Mouse (Mus musculus) heart, postnatal 4 days (tissue): ENCODE data around the gene Syne1. TPM values are rescaled to one million over a fixed set of nuclear protein-coding genes. Genes with fewer than 3 reads are reported as not detected.

Experiments
- DNase-seq: peaks from one replicate; pipeline ENCODE4 v3.0.0; 2021
- total RNA-seq, 2 experiments: library from RNA; stranded (reverse); gene quantifications; 2 replicates each; pipeline ENCODE4 v1.2.3; 2021

Syne1 gene
- total RNA-seq, 2 experiments from 2014 or later: 84.4 to 84.6 TPM

DNA sequence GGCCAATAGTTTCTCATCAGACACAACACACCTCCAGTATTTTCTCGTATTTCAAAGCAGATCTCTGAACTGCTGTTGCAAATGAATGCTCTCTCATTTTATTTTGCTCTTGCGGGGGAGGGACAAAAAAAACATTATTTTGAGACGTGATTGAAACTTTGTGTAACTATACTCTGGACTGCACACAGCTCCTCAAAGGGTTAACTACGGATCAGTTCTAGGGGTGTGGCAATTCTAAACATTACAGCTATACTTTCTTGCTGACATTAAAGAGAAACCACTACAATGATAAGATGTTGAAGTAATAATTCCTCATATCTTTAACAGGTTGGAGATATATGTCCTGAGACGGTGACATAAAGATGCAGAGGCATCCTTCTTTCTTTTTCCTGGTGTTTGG lies 356.0 kb downstream of the Syne1 start:
- DNase-seq: no peak

DNA sequence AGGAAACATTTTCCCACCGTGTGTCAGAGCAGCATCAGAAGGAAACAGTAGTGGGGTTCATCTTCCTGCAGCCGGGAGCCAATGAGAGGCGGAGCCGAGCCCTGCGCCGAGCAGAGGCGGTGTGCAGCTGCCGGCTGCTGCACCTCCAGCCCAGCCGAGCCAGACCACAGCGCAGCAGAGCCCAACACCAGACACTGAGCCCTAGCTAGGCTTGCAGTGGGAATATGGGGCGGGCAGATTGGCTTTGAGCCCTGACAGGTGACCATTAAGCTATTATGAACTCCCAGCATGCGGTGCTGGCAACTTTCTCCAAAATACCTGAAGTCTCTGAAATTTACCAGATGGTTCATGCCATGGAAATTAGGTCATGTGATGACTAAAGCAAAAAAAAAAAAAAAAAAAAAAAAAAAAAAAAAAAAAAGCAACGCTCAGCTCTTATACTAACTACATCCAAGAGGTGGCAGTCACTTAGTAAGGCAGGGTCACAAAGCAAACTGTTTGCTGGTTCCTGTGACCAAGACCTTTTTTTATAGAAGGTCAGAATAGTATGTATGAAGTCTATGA lies 356.5 kb downstream of the Syne1 start:
- peak; percentile 72 for DNase-seq

DNA sequence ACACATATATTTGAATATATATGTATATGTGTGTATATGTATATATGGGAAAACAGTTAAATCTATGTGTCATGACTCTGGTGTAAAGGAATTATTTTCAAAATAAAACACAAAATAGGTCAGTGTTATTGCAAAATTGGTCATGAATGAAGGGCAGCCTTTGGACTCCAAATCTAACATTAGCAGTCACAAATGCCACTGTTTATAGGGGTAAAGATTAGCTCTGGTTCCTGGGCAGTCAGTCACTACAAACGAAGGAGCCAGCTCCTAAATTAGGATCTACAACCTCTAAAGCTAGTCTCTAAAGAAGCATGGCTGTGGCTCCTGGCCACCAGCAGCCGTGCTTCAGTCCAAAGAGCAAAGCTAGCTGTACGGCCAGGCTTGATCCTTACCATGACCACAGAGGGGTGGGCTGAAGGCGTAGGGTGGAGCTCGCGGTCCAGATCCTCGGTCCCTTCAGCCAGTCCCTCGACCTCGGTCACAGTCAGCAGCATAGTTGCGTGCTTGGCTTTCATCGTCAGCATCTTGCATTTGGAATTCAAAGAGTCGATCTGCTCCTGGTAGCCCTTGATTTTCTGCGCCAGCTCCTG lies 357.1 kb downstream of the Syne1 start:
- no peak for DNase-seq

DNA sequence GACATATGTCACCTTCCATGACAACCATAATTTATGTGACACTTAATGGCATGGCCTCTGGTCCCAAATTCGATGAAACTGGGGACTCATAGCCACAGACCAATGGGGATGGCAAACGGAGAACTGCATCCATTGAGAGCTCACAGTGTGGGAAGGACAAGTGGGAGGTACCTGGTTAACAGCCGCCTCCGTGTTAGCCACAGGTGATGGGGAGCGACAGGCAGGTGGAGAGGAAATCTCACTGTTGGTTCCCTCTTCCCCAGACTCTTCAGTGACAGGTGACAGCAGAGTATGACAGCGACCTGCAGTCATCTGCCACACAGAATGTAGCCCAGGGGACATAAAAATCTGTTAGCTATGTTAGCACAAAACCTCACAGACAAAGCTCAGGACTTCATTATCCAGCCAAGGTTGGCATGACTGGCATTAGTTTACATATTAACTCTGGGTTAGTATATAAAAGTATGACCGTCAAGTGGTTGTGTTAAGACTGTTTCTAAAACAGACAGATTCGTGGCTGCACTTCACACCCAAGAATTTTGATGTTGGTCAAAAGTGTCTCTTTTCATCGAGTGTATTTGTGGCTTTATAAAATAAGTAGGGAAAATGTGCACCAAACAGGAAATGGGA lies 358.3 kb downstream of the Syne1 start:
- DNase-seq: no peak

DNA sequence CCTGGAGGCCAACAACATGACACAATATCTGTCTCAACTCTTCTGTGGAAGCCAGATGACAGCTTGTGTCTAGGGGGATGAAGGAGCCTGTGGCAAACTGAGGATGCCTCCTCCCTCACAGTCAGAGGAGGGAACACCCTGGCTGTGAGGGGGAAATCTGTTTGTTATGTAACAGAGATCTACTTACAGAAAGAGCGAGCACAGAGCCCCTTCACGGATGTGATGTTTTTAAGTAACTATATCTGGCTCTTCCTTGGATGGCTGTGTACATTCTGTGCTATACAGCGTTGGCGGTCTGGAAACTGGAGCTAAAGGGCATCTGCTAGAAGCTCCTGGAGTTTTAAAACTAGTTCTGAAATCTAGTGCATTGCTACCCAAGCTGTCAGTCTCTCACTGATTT lies 360.5 kb downstream of the Syne1 start:
- DNase-seq: no peak

DNA sequence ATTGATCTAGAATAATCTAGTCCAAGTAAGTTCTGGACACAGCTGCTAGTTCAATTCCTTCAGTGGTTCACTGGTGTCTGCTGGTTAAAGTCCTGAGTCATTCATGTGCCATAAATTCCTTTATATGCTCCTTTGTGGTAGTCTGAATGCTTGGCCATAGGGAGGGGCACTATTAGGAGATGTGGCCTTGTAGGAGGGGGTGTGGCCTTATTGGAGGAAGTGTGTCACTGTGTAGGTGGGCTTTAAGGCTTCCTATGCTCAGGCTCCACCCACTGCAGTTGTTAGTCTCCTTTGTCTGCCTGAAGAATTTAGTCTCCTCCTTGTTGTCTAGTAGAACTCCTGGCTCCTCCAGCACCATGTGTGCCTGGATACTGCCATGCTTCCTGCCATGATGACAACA lies 362.4 kb downstream of the Syne1 start:
- no peak for DNase-seq

- no peak for DNase-seq
These were observed 365.9 kb downstream of the Syne1 start for GRCm38 (mm10) chr10:5185156-5186083.

- no peak for DNase-seq
These were observed 369.5 kb downstream of the Syne1 start for GRCm38 (mm10) chr10:5181771-5182176.

- DNase-seq: no peak
These were observed 371.4 kb downstream of the Syne1 start for GRCm38 (mm10) chr10:5179891-5180290.

GRCm38 (mm10) chr10:5177446-5178015 lies 373.8 kb downstream of the Syne1 start:
- DNase-seq: no peak

GRCm38 (mm10) chr10:5176371-5176770 lies 374.9 kb downstream of the Syne1 start:
- no peak for DNase-seq

DNA sequence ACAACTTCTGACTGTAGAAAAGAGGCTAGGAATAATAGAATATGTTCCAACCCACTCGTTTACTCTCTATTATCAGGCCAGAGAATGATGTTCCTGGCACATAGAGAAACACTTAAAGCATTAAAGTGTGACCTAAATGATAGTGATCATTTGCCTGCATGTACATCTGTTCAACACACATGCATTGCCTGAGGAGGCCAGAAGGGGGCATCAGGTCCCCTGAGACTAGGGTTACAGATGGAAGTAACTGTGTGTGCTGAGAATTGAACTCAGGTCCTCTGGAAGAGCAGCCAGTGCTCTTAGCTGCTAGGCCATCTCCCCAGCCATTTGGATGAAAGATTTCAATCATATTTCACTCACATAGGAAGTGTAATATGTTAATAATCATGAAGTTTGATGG lies 380.9 kb downstream of the Syne1 start:
- no peak for DNase-seq

GRCm38 (mm10) chr10:5167481-5167880 lies 383.8 kb downstream of the Syne1 start:
- no peak for DNase-seq

DNA sequence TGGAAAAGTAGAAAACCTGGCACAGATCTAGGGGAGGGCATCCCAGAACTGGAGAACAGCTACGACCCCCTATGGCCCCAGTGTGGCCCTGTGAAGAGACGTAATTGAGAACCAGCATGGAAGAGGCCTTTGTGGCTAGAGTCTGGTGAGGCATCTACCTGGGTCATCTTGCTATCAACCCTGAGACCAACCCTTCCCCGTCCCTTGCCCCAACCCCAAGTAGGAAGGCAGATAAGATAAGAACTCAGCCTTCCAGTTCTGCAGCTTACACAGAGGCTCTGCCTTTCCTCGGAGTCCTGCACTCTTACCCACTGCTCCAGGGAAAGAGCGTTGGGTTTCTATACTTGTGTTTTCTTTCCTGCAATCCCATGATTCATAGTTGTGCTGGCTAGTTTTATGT lies 385.8 kb downstream of the Syne1 start:
- DNase-seq: no peak

- DNase-seq: no peak
These were observed 387.5 kb downstream of the Syne1 start for GRCm38 (mm10) chr10:5163770-5164169.

DNA sequence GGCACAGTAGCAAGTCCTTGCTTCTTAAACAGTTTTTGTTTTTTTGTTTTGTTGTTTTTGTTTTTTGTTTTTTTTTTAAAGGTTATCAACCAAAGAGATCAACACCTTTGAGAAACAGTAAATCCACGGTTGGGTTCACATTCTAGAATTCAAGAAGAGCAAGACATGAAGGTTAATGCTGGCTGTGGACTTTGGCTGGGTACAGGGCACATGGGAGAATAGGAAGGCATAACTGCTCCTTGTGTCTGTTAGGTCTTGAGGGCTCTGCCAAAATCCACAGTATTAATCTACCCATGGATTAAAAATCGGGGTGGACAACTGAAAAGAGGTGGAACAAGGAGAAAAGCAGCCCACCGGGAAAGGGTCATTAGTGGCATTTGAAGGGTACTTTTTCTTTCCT lies 388.0 kb downstream of the Syne1 start:
- DNase-seq: no peak

GRCm38 (mm10) chr10:5161394-5161872 lies 389.8 kb downstream of the Syne1 start:
- DNase-seq: peak; percentile 62

GRCm38 (mm10) chr10:5159679-5160078 lies 391.6 kb downstream of the Syne1 start:
- no peak for DNase-seq

DNA sequence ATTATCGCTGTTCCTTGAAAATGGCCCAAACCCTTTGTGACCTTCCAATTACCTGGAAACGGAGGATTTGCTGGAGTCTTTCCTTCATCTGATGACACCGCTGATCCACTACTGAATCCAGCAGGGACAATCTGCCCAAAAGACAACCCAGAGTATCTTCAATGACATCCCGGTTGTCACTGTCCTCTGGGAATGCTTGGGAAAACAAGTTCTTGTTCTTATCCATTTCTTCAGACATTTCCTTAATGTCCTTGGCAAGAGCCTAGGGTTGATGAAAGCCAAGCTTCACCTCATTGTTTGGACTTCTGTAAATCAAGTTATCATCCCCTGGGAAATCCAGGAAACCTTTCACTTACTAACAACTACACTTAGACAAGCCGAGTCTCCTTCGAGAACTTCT lies 398.2 kb downstream of the Syne1 start:
- DNase-seq: no peak

- no peak for DNase-seq
These were observed 409.8 kb downstream of the Syne1 start for GRCm38 (mm10) chr10:5141471-5141870.

DNA sequence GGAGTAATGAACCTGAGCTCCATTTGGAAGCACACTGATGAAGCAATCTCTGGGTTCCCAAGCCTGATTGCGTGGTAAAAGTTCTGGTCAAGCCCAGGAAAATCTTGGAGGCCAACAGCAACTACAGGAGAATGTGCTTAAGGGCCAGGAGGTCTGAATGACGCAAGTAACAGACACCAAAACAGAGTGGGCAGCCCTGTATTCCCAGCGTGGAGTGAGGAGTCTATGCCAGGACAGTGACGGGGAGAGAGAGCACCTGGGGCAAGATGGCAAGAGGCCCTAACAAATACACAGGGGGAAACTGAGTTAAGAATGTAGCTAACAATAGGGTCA lies 411.4 kb downstream of the Syne1 start:
- DNase-seq: peak; percentile 14

DNA sequence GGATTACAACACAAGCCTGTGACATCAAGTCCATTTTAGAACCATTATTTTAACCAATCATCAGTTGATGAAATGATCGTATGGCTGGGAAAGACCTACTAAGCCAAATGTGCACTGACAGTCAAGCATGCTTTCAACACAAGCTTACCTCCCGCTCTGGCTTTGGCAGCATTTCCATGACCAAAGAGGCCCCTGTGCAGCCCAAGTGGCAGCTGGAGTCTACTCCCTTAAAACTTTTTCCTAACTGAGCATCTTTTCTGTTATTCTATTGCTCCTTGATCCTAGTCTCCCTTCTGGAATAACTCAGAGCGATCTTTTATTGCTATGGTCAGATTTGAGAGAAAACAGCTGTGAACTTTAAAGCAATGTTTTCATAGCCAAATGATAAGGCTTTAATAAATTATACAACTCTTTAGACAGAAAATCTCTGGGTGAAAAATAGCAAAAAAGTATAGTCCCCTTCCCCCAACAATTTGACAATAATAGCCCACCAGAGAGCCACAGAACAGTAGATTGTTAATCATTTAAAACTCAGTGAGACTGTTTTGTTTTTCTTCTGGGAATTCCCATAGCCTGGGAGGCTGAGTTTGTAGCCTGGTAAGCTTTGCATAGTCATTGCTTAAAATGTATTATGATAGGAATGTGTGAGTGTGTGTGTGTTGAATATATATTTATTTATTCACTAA lies 411.9 kb downstream of the Syne1 start:
- no peak for DNase-seq
